Mouse (Mus musculus): ENCODE results near the gene Foxn3.

The Foxn3 gene

DNA sequence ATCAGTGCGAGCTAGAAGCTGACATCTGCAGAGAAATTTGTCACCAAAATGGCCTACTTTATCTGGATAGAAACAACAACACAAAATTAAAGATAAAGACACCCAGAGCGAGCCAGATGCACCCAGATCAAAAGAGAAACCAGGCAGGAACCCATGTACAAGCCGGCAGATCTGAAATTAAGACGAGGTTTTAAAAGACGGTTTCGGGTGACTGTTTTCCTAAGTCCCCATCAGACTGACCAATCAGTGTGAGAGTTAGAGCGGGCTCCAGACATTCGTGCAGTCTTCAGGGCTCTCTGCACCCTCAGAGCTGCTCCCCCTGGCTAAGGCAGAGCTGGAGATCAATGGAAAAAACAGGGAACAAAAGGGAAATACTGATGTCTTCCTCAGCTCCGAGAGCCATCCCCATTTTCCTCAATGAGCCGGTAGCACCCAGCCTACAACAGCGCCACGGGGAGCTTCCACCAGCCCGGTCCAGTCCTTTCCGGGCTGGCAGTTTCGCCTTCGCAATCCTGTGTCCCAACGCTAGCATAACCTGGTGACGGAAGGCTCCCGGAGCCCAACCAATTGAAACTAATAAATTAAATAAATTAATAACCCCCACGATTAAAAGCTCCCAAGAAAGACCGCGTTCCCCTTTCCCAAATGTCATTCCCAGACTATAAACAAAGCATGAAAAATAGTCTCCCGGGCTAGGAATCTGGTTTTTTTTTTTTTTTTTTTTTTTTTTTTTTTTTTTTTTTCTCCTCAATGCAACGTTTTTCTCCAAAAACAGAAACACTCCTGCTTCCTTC lies 1.1 kb downstream of the Foxn3 start:
- no peak for DNase-seq (ENCODE audit: low read depth, low spot score)

DNA sequence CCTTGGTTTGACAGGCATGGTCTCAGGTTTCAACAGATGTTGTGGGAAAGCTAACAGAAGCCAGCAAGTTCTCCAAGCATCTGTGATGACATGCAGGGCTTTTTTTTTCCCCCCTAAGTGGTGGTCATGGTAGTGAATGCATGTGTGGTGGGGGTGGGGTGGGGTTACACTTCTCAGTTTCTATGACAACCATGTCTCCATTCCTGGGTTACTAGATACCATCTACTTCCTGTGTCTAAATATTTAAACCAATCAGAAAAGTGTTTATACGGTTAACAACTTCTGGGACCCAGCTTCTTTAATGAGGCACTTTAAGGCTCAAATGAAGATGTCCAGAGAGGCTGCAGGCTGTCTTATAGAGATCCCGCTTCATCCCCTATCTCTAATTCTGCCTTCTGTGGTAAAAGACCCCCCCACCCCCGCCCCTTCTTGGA lies 2.0 kb downstream of the Foxn3 start:
- no peak for DNase-seq (ENCODE audit: low read depth, low spot score)

DNA sequence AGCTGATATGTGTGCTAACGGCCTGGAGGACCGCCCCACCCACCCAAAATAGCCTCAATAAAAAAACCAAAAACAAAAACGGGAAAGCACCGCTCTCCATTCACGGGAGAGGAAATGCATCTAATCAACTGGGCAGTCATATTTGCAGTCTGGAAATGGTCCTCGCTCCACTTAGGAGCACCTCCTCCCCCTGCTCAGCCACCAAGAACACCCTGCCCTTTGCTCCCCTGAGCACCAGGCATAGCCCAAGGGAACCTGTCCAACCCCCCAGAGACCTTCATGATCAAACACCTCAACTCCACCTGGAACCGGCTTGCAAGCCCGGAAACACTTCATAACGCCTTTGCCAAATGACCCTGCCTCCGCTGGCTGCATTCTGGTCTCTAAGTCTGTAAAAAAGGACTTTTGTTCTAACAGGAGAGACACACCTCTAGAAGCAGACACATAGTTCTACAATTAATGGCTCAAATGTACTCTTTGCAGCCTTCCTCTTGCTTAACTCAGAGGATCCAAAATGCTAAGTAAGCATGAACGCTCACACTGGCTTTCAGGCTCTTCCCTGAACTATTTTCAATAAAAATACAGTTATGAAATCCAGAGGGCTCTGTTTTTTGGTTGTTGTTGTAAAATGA lies 2.6 kb downstream of the Foxn3 start:
- no peak for DNase-seq (ENCODE audit: low read depth, low spot score)

DNA sequence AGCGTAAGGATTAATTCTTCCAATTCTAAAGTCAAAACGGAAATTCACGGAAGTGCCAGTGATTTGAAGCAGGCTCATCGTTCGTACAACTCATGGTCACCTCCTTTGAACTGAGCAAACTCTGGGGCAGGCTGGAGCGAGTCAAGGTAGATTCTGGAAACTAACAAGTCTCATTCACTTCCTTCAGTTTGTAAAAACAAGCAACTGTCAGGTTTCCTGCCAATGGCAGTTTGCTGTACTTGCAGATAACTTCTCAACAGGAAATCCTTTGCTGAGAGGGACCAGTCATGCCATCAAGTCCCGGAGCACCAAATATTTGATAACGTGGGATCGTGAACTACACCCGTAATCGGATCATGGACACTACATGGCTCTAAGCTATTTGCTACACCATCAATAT lies 3.9 kb downstream of the Foxn3 start:
- DNase-seq (ENCODE audit: low read depth, low spot score), result no peak

DNA sequence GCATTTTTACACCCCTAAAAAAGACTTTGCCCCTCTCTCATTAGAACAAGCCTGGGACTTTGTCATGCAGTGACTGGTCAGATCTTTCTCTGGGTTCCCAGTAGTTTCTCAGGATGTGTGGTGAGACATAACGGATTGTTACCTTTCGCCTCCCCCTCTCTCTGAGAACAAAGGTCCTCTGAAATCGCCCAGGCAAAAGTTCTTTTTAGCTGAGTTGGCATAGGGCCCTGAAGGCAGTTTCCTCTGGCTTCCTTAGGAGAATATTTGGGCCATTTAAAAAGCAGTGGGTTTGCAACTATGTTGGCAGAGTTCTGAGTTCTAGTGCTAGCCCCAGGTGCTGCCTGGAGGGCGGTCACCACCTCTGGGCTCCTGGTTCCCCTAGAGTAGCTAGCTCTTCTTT lies 4.9 kb downstream of the Foxn3 start:
- DNase-seq (ENCODE audit: low read depth, low spot score), result no peak

DNA sequence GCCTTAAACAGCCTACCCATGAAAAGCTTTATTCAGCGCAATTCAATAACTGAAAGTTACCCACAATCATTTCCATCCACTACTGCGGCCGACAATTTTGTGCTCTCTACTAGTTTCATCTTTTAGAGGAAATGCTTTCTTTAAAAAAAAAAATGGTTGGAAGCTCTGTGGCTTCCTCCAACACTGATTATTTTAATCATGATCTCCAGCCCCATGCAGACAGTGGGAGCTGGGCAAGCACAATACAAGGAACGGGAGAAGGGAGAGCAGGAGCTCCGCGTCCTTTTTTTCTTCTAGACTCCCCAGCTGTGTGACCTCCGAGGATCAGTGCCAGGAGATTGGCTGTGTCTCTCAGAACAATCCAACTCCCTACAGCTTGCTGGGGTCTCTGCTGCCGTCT lies 5.9 kb downstream of the Foxn3 start:
- no peak for DNase-seq (ENCODE audit: low read depth, low spot score)

DNA sequence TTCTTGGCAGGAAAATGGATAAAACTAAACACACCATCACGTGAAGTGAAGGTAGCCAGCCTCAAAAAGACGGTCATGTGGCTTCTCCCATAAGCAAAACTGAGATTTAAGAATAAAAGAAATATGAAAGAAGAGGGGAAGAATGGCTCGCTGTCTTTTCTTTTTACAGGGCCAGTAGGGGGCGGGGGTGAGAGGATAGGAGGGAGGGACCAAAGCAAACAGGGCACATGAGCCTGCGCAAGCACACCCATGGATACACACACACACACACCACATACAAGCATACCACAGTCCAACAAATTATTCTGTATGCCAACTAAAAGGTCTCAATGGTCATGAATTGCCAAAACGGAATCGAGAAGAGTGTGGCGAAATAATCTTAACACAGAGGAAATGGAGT lies 12.8 kb downstream of the Foxn3 start:
- no peak for DNase-seq (ENCODE audit: low read depth, low spot score)

DNA sequence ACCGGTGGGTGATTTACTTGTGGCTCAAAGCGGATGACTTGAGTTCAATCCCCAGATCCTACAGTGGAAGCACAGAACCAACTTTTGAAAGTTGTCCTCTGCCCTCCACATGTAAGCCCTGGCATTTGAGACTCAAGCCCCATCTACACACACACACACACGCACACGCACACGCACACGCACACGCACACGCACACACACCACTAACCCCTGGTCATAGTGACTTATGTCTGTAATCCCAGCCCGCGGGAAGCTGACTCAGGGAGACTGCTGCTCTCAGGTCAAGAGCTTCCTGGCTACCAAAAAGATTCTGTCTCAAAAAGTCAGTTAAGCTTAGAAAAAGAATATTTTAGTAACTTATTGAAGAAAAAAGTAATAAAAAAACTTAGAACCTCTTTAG lies 13.6 kb downstream of the Foxn3 start:
- no peak for DNase-seq (ENCODE audit: low read depth, low spot score)

DNA sequence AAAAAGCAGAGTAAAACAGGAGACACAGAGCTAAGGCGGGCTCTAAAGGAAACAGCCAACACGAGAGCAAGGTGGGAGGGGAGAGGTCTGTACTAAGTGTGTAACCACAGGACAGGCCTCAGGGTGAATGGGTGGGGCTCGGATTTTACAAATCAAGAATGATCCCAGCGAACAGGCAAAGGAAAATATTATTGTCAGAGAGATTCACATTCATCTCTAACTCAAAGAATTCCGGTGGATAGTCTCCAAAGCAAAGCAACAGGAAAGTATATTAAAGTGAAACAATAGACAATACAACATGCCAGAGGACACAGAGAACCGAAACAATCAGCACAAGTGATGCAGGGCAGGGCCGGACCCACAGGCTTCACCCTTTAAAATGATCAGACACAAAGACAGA lies 15.0 kb downstream of the Foxn3 start:
- DNase-seq (ENCODE audit: low read depth, low spot score), result no peak

DNA sequence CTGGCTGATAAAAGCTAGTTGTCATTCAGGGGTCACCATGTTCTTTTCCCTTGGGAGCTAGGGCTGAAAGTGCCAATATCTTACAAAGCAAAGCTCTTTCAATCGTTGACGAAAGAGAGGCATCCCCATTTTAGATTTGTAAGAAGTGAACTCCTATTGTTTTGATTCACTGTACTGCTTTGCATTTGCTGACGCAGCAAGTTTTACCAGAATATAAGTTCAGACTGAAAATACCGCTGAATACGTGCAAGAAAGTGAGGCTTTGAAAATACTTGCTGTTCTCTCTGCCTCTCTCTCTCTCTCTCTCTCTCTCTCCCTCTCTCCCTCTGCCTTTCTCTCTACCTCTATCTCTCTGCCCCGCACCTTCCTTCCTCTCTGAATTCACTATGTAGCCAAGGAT lies 16.1 kb downstream of the Foxn3 start:
- DNase-seq (ENCODE audit: low read depth, low spot score), result no peak

DNA sequence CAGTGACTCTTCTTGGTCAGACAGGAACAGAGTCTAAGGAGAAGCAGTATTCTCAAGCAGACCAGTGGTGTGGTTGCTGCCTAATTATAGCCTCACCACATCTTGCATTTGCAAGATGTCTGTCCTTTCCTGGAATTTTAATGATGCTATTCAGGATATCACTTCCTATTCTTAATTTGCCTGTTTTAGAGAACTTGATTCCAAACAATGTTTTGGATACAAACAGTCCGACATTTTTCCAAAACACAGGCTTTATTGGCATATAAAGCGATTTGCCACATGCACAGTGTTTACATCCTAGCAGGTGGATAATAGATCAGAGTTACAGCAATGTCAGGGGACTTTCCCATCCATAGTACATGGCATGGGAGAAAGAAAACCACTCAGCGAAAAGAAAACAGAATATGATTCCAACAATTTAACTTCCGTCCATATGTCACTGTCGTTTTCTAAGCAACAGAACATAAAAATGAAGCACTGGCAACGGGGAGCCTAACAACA lies 18.1 kb downstream of the Foxn3 start:
- no peak for DNase-seq (ENCODE audit: low read depth, low spot score)

DNA sequence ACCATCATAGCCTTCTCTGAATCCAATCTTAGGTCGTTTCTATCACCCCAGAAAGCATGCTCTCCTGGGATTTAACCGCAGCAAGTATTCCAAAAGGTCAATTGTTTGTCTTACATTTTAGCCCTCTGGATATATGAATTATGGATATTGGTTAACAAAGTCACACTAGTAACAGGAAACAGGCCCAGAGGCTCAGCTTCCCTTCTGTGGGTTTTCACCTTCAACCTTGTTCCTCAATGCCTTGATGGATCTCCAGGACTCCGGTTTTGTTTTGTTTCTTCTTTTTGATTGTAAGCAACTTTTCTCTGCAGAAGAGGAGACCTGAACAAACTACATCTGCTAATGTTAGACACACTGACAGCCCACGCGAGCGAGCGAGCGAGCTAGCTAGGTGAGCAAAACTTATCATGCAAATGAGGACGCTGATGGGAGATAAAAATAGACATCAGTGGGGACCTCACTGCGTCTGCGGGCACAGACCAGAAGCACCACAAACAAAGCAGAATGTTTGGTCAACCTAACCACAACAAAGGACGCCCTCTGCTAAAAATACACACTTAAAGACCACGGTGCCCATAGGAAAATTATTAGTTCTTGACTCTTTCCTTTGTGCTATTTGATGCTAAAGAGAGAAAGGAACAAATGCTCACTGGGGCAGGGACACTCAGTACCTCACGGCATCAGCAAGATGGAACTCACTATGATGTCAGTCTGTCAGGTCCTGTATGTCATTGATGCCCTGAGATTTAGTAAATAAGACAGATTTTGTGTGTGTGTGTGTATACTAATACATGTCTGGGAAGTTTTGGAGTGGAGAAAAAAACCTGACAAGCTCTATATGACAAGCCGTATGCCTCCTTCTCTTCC lies 18.9 kb downstream of the Foxn3 start:
- no peak for DNase-seq (ENCODE audit: low read depth, low spot score)

DNA sequence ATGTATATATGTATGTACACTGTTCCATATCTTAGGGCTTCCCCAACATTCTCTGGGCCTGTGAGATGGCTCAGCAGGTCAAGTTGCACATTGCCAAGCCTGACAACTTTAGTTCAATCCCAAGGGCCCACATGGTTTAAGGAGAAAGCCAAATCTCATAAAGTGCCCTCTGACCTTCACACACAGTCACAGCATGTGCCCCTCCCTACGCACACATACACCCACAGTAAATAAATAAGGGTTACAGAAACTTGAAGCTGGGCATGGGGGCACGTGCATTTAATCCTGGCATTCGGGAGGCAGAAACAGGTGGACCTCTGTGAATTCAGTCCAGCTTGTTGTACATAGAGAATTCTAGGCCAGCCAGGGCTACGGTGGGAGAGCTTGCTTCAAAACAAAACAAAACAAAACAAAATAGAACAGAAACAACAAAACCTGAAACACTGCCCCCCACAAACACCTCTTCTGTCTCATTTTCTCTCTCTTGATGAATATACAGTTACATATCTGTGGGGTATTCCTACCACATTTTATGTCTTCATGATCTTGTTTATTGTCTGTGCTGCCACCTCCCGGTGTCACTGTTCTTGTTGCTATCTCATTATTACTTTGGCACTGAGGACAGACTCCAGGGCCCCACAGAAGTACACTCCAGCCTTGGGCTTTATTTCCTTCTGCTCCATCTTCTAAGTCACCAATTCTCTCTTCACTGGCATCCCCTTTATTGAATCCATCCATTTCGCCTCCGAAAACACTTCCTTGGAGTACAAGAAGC lies 19.8 kb downstream of the Foxn3 start:
- DNase-seq (ENCODE audit: low read depth, low spot score), result no peak

DNA sequence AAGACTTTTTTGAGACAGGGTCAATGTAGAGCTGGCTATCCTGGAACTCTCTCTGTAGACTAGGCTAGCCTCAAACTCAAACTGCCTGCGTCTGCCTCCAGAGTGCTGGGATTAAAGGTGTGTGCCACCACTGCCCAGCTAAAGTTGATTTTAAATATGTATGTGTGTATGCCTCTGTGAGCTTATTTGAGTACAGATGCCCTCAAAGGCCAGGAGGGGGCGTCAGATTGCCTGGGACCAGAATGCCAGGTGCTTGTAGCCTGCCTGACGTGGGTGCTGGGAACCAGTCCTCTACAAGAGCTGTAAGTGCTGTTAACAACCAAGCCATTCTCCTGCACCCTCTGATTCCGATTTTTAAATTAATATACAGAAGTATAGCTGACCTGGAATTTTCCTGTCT lies 23.2 kb downstream of the Foxn3 start:
- no peak for DNase-seq (ENCODE audit: low read depth, low spot score)

DNA sequence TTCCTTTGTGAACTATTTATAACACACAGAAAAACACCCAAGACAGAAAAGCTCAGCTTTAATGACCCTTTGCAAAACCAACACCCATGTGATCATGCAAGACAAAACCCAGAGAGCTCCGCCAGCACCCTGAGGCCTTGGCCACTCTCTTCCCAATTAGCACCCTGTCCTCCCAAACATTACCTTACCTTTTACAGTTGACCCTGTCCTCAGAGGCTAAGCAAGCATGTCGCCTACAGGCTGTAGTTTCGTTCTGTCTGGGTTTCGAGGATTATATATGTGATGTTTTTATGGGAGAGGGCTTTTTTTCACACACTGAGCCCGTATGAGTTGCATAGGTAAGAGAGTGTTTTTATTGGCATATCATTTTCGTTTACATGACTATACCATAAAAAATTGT lies 26.1 kb downstream of the Foxn3 start:
- no peak for DNase-seq (ENCODE audit: low read depth, low spot score)

DNA sequence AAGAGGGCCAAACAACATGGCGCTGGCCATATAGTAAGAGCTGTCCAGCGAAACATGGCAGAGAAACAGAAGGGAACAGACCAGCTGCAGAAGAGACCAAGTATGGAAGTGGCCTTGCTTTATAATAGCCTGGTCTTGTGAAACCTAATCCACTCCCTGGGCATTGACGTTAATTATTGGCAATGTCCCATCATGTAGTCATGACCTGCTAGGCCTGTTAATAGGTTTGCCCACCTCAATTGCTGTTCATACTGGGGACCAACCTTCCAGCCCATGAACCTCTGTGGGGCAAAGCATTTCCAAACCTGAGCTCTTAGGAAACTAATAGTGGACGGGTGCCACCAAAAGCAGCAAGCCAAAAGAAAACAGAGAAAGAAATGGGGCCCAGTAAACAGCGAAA lies 27.0 kb downstream of the Foxn3 start:
- DNase-seq (ENCODE audit: low read depth, low spot score), result no peak

DNA sequence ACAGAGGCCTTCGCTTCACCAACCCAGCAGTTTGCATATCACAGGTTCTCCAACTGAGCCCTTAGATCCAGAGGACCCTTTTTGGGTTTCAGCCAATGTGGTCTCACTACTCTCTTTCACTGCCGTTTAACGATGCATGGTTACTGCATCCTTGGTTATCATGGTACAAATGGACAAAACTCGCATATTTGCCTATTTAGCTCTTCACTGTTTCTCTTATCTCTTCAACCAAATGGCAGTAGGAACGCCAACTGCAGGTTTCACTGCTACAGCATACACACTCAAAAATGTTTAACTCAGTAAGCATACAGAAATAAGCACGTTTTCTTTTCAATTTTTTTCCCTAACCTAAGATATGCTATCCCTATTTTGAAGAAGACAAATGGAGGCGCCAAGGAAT lies 31.0 kb downstream of the Foxn3 start:
- no peak for DNase-seq (ENCODE audit: low read depth, low spot score)

DNA sequence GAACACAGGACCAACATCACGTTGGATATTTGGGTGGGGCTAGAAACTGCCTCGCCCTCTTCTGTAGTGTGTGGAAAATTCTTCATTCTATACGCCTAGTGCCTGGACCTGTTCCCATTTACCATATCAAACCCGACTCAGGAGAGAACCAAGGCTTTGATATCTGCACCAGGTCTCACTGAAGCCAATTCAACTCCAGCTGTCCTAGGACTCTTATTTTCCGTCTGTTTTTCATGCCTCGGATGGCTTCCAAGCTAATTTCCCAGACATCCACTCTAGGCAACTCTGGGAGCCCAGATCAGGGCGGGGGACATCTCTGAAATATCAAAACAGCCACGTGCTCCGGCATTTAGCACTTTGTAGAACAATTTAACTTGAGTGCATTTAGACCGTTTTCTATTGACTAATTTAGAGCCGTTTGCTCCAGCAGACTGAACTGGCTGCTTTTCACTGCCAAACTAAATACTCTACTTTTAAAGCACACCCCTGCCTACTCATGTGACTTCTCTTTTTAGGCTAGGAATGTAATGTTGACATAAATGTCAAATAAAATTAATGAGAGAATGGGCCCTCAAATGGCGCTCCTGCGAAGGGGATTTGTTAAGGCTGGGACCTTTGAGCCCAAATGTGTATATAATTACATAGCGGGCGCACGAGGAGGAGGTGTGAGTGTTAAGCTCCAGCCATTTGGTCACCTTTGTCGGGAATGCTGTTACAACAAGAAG lies 33.5 kb downstream of the Foxn3 start:
- no peak for DNase-seq (ENCODE audit: low read depth, low spot score)

DNA sequence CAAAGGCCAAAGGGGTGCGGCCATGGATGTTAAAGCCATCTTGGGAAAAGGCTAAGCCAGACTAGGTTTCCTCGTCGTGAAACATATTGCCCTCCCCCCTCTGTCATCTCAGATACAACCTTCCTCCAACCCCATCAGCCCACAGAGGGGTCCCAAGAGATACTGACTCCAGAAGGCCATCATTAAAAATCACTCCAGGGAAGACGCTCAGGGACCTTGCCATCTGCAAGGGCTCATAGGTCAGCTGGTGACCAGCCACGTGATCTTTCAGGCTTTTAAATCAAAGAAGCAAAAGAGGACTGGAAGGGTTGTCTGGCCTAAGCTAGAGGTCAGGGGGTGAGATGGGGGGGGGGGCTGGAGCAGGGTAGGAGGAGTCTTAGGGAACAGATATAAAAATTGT lies 34.4 kb downstream of the Foxn3 start:
- no peak for DNase-seq (ENCODE audit: low read depth, low spot score)

DNA sequence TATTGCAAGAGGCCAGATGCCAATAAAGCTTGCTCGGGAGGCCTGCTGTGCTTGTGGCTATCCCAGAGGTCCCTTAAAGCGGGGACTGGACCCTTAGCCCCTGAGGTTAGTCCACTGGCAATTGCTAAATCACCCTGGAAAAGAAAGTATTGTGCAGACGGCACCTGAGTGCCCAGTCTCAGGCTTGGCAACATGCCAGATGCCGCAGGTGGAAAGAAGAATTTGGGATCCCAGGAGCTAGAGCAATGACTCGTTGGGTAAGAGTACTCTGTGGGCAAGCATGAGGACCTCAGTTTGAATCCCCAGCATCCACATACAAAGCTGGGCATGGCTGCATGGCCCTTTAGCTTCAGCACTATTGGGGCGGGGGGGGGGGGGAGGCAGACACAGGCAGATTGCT lies 35.9 kb downstream of the Foxn3 start:
- no peak for DNase-seq (ENCODE audit: low read depth, low spot score)

DNA sequence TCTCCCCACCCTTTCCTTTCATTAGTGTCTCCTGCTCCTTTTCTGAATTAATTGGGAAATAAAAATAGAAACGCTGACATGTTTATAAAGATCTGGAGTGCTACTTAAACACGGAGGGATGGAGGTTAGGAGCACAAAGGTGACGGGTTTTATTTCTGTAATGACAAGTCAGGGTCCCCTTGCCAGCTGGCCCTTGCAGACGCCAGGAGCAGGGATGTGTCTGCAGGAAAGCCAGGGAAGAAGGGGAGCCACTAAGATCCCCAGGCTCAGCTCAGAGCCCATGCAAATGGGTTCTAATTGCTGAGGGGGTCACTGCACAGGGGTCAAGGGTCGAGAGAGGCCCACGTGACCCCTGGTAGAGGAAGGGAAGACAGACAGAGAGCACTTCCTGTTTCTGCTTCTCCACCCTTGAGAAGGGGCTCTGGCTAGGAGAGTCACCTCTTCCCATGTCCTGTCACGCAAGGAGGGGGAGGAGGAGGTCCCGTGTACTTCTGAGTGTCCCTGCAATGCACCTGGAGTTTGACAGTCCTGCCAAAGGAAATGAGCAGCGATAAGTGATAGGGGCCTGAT lies 36.7 kb downstream of the Foxn3 start:
- no peak for DNase-seq (ENCODE audit: low read depth, low spot score)

Data from WW6 (cell line).